Mouse (Mus musculus): ENCODE results near the gene Lemd2.

DNA sequence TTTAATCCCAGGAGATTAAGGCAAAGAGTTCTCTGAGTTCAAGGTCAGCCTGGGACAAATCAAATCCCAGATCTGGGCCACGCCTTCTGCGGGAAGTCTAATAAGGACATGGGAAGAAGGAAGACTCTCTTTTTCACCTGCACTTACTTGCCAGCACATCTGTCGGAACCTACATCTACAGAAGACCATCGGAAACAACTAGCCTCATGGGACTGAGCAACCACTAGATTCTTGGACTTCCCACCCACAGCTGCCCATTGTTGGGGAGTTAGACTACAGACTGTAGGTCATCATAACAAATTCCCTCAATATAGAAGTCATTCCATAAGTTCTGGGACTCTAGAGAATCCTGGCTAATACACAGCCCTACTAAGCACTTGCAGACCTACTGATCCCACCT is 35.7 kb downstream of the Lemd2 start:
- TF ChIP-seq CTCF (IDR thresholded peaks at IDR 0.05; ENCODE audit: extremely low read depth, insufficient read depth, insufficient read length, insufficient replicate concordance) (no peak), POLR2A (IDR thresholded peaks at IDR 0.05; ENCODE audit: low read depth, low read length) (no peak)
